Mouse (Mus musculus) cortical plate, adult 2 months (tissue): ENCODE data around the gene Malsu1.

ENCODE experiments used
- CTCF ChIP-seq: fragments of 200-500 bp; IDR thresholded peaks from 2 replicates; pipeline ENCODE4 v1.5.1; 2011; ENCODE audit warnings: mild to moderate bottlenecking, control low read depth, low read length; ENCODE audit not compliant: insufficient read depth; ENCODE audit errors: extremely low read depth
- POLR2A ChIP-seq: fragments of 200-500 bp; IDR thresholded peaks from 2 replicates; pipeline ENCODE4 v1.6.1; 2011; ENCODE audit warnings: mild to moderate bottlenecking, low read length, control low read depth; ENCODE audit not compliant: insufficient read depth; ENCODE audit errors: extremely low read depth

DNA sequence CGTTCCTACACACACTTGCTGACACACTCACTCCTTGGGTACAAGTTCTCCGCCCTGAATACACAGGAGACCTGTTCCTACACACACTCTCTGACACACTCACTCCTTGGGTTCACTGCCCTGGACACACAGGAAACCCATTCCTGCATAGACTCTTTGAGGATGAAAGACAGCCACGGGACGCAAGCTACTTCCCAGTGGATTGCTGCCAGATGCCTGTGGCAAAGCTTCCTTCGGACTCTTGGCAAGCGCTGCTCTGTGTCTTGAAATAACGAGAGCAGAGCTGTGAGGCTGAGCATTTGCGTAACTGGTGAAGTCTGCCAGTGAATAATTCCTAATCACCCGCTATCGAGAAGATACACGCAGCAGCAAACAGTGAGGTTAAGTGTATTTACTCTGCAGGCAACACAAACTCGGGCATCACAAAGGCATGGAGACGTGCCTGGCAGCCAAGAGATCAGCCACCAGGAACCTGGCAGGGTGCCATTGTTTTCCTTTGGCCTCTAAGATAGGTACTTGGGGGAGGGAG is 23.4 kb downstream of the Malsu1 start:
- TF ChIP-seq POLR2A (no peak), CTCF (no peak)
